Mouse (Mus musculus): ENCODE results near the gene Unc5cl.

Unc5cl gene

DNA sequence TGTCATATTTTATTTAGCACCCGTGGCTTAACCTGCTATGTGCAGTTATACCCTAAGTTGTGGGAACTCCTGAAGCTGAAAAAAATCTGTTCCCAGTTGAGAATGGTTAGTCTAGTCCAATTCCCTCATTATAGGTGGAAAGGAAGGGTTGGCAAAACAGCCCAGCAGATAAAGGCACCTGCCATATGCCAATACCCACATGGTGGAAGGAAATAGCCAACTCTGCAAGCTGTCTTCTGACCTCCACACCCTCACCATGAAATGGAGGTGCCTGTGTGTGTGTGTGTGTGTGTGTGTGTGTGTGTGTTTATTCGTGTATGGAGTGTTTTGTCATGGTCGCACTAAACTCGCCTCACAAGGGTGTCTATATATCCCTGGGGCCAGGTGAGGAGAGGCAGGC is 115.0 kb downstream of the Unc5cl start:
- in situ Hi-C loops (cut with MboI; ENCODE audit: unreplicated experiment in 2 of 2), result no loop called here

- in situ Hi-C loops (cut with MboI; ENCODE audit: unreplicated experiment in 2 of 2), result no loop called here
These were observed 126.5 kb downstream of the Unc5cl start for GRCm38 (mm10) chr17:48581153-48581552.

DNA sequence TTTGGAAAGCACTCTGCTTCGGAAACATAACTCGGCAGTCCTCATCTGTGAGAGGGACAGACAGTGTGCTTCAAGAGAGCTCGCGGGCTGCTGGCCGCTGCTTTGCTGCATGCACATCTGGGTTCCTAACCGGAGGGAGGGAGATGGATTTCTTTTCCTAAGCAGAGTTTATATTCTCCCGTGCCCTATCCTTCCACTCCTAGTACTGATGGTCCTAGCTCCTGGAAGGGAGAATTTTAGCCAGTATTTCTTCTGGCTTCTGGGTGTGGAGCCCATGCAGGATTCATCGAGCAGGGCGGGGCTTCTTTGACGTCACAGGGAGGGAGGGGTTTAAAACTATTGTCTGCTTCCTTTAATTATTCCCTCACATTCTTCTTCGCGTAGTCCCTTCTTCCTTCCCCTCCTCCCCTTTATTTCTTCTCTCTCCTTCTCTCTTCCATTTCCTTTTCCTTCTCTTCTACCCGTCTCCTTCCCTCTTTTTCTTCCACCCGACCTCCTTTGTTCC is 127.8 kb downstream of the Unc5cl start:
- in situ Hi-C loops (cut with MboI; ENCODE audit: unreplicated experiment in 2 of 2), result no loop called here

GRCm38 (mm10) chr17:48583401-48583800 is 128.7 kb downstream of the Unc5cl start:
- in situ Hi-C loops (cut with MboI; ENCODE audit: unreplicated experiment in 2 of 2), result no loop called here

GRCm38 (mm10) chr17:48585902-48586359 is 131.2 kb downstream of the Unc5cl start:
- in situ Hi-C loops (cut with MboI; ENCODE audit: unreplicated experiment in 2 of 2), result no loop called here

DNA sequence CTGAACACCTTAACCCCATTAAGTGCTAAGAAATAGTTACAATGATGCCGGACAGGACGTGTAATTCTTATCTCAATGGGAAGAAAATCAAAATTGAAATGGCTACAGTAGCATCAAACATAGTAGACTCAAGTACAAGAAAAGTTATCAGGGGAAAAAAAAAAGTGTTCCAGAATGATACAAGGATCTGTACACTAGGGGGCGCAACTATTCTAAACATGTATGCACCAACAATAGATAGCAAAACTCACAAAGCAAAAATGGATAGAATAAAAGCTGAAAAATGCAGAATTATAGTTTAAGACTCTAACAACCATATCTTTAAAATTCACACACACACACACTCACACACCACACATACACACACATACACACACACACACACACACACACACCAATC is 134.0 kb downstream of the Unc5cl start:
- in situ Hi-C loops (cut with MboI; ENCODE audit: unreplicated experiment in 2 of 2), result no loop called here
